ENCODE assay signal across 8 mouse cellular contexts in the genomic region with DNA sequence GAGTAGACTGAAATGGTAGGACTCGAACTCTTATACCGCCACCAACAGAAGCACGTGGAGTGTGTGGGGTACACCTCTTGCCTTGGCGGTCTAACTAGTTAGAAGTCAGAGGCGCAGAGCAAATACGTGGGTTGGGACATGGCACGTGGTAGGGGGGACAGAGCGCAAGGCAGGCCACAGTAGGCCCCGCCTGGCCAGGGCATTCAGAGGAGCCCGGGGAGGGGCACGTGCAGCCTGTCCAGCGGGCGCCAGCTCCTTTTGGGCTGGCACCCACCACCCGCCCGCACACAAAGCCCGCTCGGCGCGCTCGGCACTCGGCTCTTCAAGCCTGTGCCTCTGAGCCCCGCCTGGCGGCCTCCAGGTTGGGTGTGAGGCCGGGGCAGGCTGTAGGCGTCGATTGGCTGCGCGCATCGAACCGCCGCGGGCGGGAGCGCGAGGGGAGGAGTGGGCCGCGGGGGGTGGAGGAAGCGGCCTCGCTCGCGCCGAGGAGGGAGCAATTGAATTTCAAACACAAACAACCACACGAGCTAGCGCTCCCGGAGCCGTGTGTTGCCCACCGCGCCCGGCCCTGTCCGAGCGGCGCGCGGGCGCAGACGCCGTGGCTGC. TPM values are rescaled to one million over a fixed set of nuclear protein-coding genes. Genes with fewer than 3 reads are reported as not detected.
DNase-seq lines count a peak whose midpoint lies in the region; ATAC-seq lines count a peak whose summit lies in the region.

Hdgf (plus strand) TSS at position 442 of the 606 bp plus-strand sequence.

- ATAC-seq in inflammation-experienced regulatory T-cells, adult 6 months: peak; percentile 95
- peak; percentile 78 for ATAC-seq in megakaryocyte-erythroid progenitor cell, adult 5-6 weeks (replicated peaks; ENCODE audit: low FRiP score, low TSS enrichment, poor library complexity, severe bottlenecking)

- intact Hi-C loops in gastrocnemius, postnatal 14 days (cut with DNase I; ENCODE audit: low total_unique reads): no loop called here
- intact Hi-C loops in left cerebral cortex, postnatal 10 days (cut with DNase I): no loop called here

- DNase-seq in adipocyte (ENCODE audit: low spot score): peak; percentile 95
- DNase-seq in embryo, embryonic 10 days (ENCODE audit: low spot score): peak; percentile 96
- peak; percentile 96 for DNase-seq in gastrocnemius, postnatal 14 days
- peak; percentile 92 to 98 for DNase-seq in left cerebral cortex, postnatal 10 days (ENCODE audit: extremely low spot score in 1 of 2, low spot score in 2 of 2)
- peak; percentile 94 for DNase-seq in right cerebral cortex, postnatal 25 days
- peak; percentile 95 to 96 for DNase-seq in urinary bladder, postnatal 4 days (ENCODE audit: low spot score in 2 of 2)

RNA-seq across cellular contexts. Expression of gene Hdgf, which starts in this region (rescaled TPM):
- 100 to 1,000 TPM; 152 to 161 TPM for total RNA-seq in gastrocnemius, postnatal 14 days (2021)
- polyA plus RNA-seq in inflammation-experienced regulatory T-cells, adult 6 months (2017; shearing (Covaris generic)): 10 to 100 TPM; 39.0 to 54.0 (median 41.4) TPM
- total RNA-seq in left cerebral cortex, postnatal 10 days (2021): 100 to 1,000 TPM; 120 to 123 TPM
- 676 and 813 TPM in 2 replicates for total RNA-seq in megakaryocyte-erythroid progenitor cell, adult 5-6 weeks (2014; fragmentation: Nextera tagmentation)
- 908 and 1,020 TPM in 2 replicates for total RNA-seq in megakaryocyte-erythroid progenitor cell, adult 5-6 weeks (2017)

Comparison
In these comparisons a context has a peak if more than half of its experiments do, and no peak if none do; other contexts are left out.
1. Peak in every context shown above with its lines: DNase-seq and ATAC-seq.
2. RNA of gene Hdgf (total RNA-seq): 676 to 1,020 TPM in megakaryocyte-erythroid progenitor cell, adult 5-6 weeks; 152 to 161 TPM in gastrocnemius, postnatal 14 days and 120 to 123 TPM in left cerebral cortex, postnatal 10 days; every median in the first group is over 4 times any median in the second.